Mouse (Mus musculus): Measurements from ENCODE around the gene Ccl24.
"Not testable (repeated sequence)": the region's sequence is repeated elsewhere in the genome, so short reads cannot be mapped to it uniquely, and the experiment has no call there.

Gene Ccl24

GRCm38 (mm10) chr5:135573006-135573405, at the start of gene Ccl24:
TSS of gene Ccl24 (minus strand) at chr5:135573049.
- DNase-seq: peak; percentile 21

- DNase-seq: no peak
These were observed 48.9 kb upstream of the Ccl24 start for GRCm38 (mm10) chr5:135621725-135622124.

- no peak for DNase-seq
These were observed 47.7 kb upstream of the Ccl24 start for GRCm38 (mm10) chr5:135620526-135620925.

- DNase-seq: not testable (repeated sequence)
These were observed 46.9 kb upstream of the Ccl24 start for GRCm38 (mm10) chr5:135619741-135620140.

GRCm38 (mm10) chr5:135609794-135610193, 36.9 kb upstream of the Ccl24 start:
- DNase-seq: no peak

GRCm38 (mm10) chr5:135607581-135607980, 34.7 kb upstream of the Ccl24 start:
- no peak for DNase-seq

GRCm38 (mm10) chr5:135606717-135607116, 33.9 kb upstream of the Ccl24 start:
- not testable (repeated sequence) for DNase-seq

- not testable (repeated sequence) for DNase-seq
These were observed 31.8 kb upstream of the Ccl24 start for GRCm38 (mm10) chr5:135604643-135605042.

GRCm38 (mm10) chr5:135589996-135590784, 17.3 kb upstream of the Ccl24 start:
- peak; percentile 85 for DNase-seq

- DNase-seq: no peak
These were observed 14.9 kb upstream of the Ccl24 start for GRCm38 (mm10) chr5:135587764-135588163.

- no peak for DNase-seq
These were observed 12.8 kb upstream of the Ccl24 start for GRCm38 (mm10) chr5:135585691-135586090.

- no peak for DNase-seq
These were observed 9.5 kb upstream of the Ccl24 start for GRCm38 (mm10) chr5:135582330-135582729.

- DNase-seq: no peak
These were observed 6.5 kb upstream of the Ccl24 start for GRCm38 (mm10) chr5:135579331-135579751.

GRCm38 (mm10) chr5:135576055-135576454, 3.2 kb upstream of the Ccl24 start:
- DNase-seq: no peak

- no peak for DNase-seq
These were observed 4.2 kb downstream of the Ccl24 start for GRCm38 (mm10) chr5:135568698-135569097.

- no peak for DNase-seq
These were observed 5.1 kb downstream of the Ccl24 start for GRCm38 (mm10) chr5:135567556-135568265.

GRCm38 (mm10) chr5:135563469-135563868, 9.4 kb downstream of the Ccl24 start, which contains the start of gene Ccl26:
TSS of gene Ccl26 (minus strand) at chr5:135563569.
- DNase-seq: no peak

GRCm38 (mm10) chr5:135557671-135558070, 15.2 kb downstream of the Ccl24 start:
- DNase-seq: no peak

- no peak for DNase-seq
These were observed 15.8 kb downstream of the Ccl24 start for GRCm38 (mm10) chr5:135557051-135557450.

GRCm38 (mm10) chr5:135556259-135556658, 16.6 kb downstream of the Ccl24 start:
- DNase-seq: no peak

- no peak for DNase-seq
These were observed 21.3 kb downstream of the Ccl24 start for GRCm38 (mm10) chr5:135551591-135551990.

- DNase-seq: peak; percentile 68
These were observed 21.9 kb downstream of the Ccl24 start for GRCm38 (mm10) chr5:135550910-135551309.

GRCm38 (mm10) chr5:135547990-135548389, 24.9 kb downstream of the Ccl24 start:
- DNase-seq: no peak

Measured in kidney, adult 9 months (tissue).